Mouse (Mus musculus) ovary, adult 18-20 months (tissue): Measurements from ENCODE around the gene Tec.

Experiments
- DNase-seq: peaks from one replicate; pipeline ENCODE4 v3.0.0; 2022; ENCODE audit warnings: low spot score, mixed read lengths

Gene Tec

DNA sequence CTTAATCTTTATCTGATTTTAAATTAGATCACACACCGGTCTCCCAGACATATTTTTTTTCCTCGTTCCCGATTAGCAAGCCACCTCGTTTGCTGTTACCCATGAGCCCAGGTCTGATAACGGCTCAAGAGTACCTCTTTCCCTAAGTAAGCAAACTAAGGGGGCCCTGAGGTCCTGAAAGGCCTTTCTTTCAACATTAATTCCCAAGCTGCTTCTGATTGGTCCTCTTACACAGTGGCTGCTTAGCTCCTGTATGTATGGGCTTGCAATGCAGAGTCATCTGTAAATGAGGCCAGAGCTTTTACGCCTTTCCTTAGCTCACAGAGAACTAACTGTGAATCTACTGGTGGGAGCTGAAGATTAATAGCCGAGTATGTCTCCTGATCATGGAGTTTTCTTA is 131.4 kb downstream of the Tec start:
- no peak for DNase-seq

DNA sequence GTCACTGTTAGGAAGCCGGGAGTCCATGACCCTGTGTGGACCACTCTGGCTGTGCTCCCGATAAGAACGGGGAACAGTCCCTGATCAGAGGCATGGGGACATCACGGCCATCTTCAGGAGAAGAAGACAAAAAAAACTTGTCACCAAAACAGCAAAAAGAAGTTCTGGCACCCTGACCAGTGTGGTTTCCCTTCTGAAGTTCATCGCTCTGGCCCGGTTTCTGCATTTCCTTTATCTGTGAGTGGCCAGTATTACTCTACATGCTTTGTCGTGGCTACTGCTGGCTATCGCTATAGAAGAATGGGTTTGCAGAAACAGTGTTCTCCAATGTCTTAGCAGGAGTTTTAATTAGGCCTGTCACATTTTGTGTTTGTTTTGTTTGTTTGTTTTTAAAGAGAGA is 131.8 kb downstream of the Tec start:
- DNase-seq: no peak

DNA sequence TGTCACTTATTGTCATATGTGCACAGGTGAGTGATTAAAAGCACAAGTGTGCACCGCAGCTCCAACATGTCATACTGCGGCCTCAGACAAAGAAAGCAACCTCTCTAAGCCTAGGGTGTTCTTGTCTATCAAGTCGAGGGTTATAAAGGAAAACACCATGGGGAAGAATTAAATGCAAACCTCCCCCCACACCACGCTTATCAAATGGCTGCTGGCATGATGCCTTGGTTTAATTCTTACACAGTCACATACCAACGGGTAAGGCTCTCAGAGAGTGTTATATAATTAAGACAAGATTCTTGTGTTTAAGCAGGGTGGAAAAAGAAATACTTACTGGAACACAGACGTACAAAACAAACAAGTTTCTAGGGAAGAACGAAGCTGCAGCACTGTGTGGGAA is 132.5 kb downstream of the Tec start:
- DNase-seq: no peak

DNA sequence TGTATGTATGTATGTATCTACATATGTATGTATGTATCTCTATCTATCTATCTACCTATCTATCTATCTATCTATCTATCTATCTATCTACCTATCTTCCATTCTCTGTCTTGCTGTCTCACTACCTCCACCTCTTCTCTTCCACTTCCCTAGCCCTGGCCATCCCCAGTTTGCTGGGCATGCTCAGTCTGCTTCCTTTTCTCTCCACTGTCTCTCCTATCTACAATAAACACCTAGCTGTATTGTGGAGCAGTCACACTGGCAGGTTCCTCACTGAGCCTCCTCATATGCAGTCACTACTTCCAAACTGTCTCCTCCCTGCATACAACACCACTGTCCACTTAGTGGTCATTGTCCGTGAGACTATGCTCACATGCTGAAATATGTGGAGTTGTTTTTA is 135.4 kb downstream of the Tec start:
- DNase-seq: no peak

DNA sequence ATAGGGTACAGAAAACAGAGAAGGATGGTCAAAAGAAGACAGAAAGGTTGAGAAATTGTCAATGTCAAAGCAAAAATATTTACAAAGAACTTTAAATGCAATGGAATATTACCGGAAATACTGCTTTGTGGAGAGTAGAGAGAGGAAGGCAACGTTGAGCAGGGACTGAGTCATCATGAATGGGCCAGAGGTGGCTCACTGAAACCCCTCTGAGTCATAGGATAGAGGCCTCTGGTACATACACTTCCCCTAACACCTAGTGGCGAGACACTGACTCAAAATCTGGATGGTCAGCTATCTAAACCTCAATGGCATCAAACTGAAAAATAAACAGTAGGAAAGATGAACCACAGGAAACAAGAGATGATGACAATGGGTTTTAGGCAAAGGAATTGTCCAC is 142.9 kb downstream of the Tec start:
- DNase-seq: no peak

DNA sequence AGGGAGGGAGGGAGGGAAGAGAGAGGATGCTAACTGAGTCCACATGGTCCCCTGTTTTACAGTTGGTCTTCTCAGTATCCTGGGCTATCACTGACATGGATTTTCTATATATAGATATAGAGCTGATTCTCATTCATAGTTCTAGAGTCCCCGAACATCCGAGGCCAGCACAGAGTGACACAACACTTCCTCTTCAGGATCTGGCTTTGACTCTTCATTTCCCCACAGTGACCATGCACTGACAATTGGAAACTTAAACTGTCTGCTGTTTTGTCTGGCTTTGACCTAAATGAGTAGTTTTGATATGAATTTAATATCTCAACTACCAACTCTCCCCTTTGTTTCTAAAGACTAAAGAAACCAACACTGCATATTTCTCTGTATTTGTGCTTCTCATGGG is 144.9 kb downstream of the Tec start:
- no peak for DNase-seq

DNA sequence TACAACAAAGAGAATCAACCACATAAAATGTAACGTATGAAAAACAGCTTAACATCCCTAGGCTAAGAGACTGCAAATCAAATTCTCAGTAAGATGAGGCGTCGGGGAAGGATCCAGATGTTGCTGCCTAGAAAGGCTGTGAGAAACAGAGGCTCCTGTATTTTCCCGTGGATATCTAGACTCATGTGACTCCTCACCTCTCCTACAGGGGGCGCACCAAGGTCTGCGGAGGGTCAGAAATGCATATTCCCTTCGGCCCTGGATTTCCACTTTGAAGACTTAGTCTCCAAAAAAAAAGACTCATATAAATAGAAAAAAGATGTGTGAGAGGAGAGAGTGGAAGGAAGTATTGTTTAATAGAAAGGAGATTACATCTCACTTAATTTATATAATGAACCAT is 147.7 kb downstream of the Tec start:
- DNase-seq: no peak

DNA sequence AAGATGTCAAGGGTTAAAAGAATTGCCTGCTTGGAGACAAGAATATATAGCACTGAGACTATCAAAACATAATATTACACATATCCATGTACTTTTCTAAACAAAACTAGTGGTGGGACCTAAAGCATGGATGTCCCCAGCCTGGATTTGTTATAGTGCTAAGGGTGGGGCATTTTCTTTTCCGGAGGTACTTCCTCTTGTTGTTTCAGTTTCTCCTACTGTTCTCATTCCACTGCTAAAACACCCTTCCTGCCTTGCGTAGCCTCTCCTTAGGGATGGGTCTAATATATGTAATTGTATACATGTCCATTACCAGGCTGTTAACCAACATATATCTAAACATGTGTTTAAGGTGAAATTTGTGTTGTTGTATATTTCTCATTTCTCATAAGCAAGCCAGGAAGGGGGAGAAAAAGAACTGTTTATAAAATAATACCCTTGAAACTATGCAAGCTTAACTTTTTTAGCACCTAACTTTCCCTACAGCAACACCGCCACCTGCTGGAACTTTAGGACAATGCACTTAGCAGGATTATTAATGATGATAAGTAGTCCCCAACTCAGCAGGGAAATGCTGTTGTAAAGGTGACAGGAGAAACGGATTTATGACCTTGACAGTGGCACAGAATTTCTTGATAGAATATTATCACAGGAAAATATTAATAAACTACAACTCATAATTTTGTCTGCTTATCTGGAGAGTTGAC is 157.6 kb downstream of the Tec start:
- DNase-seq: no peak

DNA sequence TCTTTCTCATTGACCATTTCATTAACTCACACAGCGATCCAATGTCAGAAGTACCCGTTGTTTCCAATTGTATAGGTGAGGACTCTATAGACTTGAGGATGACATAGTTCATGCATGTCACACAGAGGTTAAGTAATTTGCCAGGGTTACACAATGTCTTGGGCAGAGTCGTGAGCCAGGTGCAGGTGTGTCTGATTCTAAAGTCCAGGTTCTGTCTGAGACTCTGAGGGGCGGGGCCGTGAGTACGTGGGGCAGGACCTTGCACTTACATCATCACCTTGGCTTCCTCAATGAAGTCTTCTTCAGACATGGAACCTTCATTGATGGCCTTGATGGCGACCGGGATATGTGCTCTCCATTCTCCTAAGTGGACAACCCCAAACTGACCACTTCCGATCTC is 158.3 kb downstream of the Tec start:
- DNase-seq: no peak

DNA sequence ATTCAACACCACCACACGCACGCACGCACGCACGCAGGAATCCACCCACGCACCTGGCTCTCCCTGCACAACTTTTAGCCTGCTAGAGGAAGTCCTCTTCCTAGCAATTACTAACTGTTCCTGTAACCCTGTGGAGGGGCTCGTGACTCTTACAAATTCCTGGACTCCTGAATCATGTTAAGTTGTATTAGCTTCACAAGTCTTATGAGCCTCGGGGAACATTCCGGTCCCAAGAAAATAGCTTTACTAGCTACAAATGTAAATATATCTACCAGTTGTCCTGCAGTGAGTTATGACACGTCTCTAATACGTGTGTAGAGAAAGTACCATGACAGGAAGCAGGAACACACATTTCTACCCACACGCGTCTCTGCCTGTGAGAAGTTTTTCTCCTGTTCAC is 158.8 kb downstream of the Tec start:
- DNase-seq: no peak

DNA sequence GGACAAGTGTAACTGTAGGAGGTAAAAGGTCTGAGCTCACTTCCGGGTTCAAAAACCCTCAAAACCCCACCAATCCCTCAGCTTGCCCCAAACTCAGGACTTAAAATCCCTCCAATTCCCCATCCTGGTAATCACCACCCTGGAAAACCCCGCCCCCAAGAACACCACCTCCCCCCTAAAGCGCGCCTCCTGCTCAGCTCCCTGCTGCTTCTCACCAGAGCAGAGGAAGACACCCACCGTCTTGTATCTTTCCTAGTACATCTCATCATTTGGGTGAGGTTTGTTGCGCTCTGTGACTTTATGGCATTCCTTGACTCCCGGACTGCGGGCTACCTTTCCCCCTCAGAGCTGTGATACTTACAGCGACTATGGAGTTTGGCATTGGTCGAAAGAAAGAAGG is 161.6 kb downstream of the Tec start:
- no peak for DNase-seq

DNA sequence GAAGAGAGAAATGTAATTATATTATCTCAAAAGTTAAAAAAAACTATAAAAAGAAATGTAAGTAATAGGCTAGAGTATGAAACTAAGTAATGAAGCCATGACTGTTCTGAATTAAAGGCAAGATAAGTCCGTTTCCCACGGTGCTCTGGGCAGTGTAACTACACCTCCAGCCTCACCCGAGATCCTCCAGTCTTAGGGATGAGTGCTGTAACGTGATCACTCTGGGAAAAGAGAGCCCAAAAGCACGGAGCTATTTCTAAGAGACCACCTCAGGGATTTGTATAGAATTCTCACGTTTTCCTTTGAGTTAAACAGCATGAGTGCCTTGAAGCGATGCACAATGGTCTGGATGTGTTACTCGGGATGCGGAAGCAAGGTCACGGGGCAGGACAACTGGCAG is 162.2 kb downstream of the Tec start:
- no peak for DNase-seq
